In the genomic region with DNA sequence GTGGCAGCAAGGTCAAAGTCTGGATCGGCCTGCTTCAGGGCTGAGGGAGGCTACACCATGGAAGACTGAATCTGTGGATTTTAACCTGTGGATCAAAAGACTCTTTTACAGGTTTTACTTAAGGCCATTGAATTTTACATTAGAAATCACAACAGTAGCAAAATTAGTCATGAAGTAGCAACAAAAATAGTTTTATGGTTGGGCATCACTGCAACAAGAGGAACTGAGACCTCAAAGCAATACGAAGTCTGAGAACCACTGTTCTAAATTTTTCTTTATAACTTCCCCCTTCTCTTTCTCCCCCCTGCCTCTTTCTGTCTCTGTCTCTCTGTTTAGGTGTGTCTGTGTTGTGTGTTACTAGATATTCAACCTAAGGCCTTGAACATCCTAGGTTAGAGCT, we compare ENCODE assay signal across 24 mouse cellular contexts. TPM values are rescaled to one million over a fixed set of nuclear protein-coding genes. Genes with fewer than 3 reads are reported as not detected.
DNase-seq lines count a peak whose midpoint lies in the region; ATAC-seq and TF ChIP-seq lines count a peak whose summit lies in the region.
"Had no signal": no experiment of that assay in that cellular context is flagged by ENCODE, and none has a peak within 500 bp of the region (broad histone marks: within the 10 kb centered on the region; RNA-seq: fewer than 3 reads in every experiment).

No protein-coding gene starts in this region.

- no peaks in the 10 kb centered on the region for H3K9me3 ChIP-seq in kidney, embryonic 15.5 days (replicated peaks)
- H3K9me3 ChIP-seq in CH12.LX (replicated peaks; ENCODE audit: low read length): no peaks in the 10 kb centered on the region
- H3K9me3 ChIP-seq: G1E had no signal

- H3K4me2 ChIP-seq in kidney, embryonic 15.5 days: no peak overlapping the region
- no peak overlapping the region for H3K4me2 ChIP-seq in CH12.LX (ENCODE audit: insufficient read depth, low read depth, poor library complexity, severe bottlenecking)

- no peaks in the 10 kb centered on the region for H3K36me3 ChIP-seq in kidney, adult 2 months (ENCODE audit: control insufficient read depth, insufficient read depth, low read length)
- H3K36me3 ChIP-seq in kidney, embryonic 15.5 days: no peaks in the 10 kb centered on the region
- no peaks in the 10 kb centered on the region for H3K36me3 ChIP-seq in CH12.LX (replicated peaks in 1 of 2; ENCODE audit: control insufficient read depth in 1 of 2, insufficient read depth in 1 of 2, low read length in 1 of 2)
- H3K36me3 ChIP-seq: G1E had no signal

- no peaks in the 10 kb centered on the region for H3K79me2 ChIP-seq in CH12.LX (replicated peaks; ENCODE audit: control insufficient read depth, extremely low read depth, insufficient read depth, poor library complexity, severe bottlenecking)

- H3K27ac ChIP-seq in kidney, adult 2 months (ENCODE audit: insufficient read depth, low read depth, low read length): no peak overlapping the region
- no peak overlapping the region for H3K27ac ChIP-seq in kidney, embryonic 15.5 days
- no peak overlapping the region for H3K27ac ChIP-seq in CH12.LX (ENCODE audit: insufficient read depth, low read depth)

- no peak overlapping the region for H3K4me3 ChIP-seq in kidney, adult 2 months (ENCODE audit: insufficient read depth, low read depth, low read length)
- H3K4me3 ChIP-seq in kidney, embryonic 15.5 days (replicated peaks): no peak overlapping the region
- no peak overlapping the region for H3K4me3 ChIP-seq in CH12.LX (replicated peaks in 1 of 3; ENCODE audit: low read depth in 2 of 3, low read length in 2 of 3, poor library complexity in 1 of 3)

- peak; percentile 31 for DNase-seq in kidney, adult 2 months
- DNase-seq in kidney, postnatal 4 days: no peak
- DNase-seq in kidney, adult 9 months: peak; percentile 22
- DNase-seq in A20 (ENCODE audit: low read depth, low spot score) (peak; percentile 34), CH12.LX (ENCODE audit: extremely low read depth) (peak; percentile 62)
- DNase-seq in cerebellum, adult 8-10 months: no peak
- DNase-seq in left cerebral cortex, adult 8-10 months (ENCODE audit: low spot score in 2 of 2): no peak
- DNase-seq: adrenal gland, adult 2 months; adrenal gland, adult 8-10 months; adrenal gland, postnatal 10 days; adrenal gland, postnatal 14 days; adrenal gland, postnatal 25 days; adrenal gland, postnatal 36 days; B cell, adult 2 months; cerebellum, adult 11 months; cerebellum, adult 11-12 months; cerebellum, adult 18-20 months; cerebellum, adult 2 months had no signal

- peak; percentile 81 for TF ChIP-seq EP300 in CH12.LX (IDR thresholded peaks at IDR 0.05; ENCODE audit: low read length)

- in situ Hi-C loops in CH12.LX (cut with MboI; ENCODE audit: low pct_ligation_motif_present, low pct_unique_long_range_greater_than_20kb, low sequenced_read_pairs): loop anchor here (25.0 kb wide), 2 partner anchors 498 to 1573 kb away; no protein-coding TSS in a partner anchor

- no peaks in the 10 kb centered on the region for H3K4me1 ChIP-seq in kidney, adult 2 months (ENCODE audit: control insufficient read depth, insufficient read depth, low read length)
- no peaks in the 10 kb centered on the region for H3K4me1 ChIP-seq in kidney, embryonic 15.5 days
- peaks cover 2 to 31% of the 10 kb centered on the region in 2 experiments; a peak in 2 of 4 replicates for H3K4me1 ChIP-seq in CH12.LX (ENCODE audit: control insufficient read depth in 1 of 2, insufficient read depth in 2 of 2)

- no peak for ATAC-seq in kidney, embryonic 15.5 days (replicated peaks; ENCODE audit: low FRiP score)
- ATAC-seq: activated CD4-positive, CD25-positive, alpha-beta regulatory T cell, adult 4 months; CD4-positive, CD25-positive, alpha-beta regulatory T cell, adult 4 months; Patski had no signal

- H3K9ac ChIP-seq in kidney, embryonic 15.5 days: no peak overlapping the region
- no peak overlapping the region for H3K9ac ChIP-seq in CH12.LX (ENCODE audit: insufficient read depth, low read depth)

- dilution Hi-C loops in CH12.LX (cut with MboI; ENCODE audit: extremely low pct_ligation_motif_present, extremely low pct_unique_long_range_greater_than_20kb, low sequenced_read_pairs): no loop called here

- no peak for TF ChIP-seq POLR2A in kidney, adult 2 months (IDR thresholded peaks at IDR 0.05; ENCODE audit: low read depth, low read length)
- TF ChIP-seq POLR2A in CH12.LX (IDR thresholded peaks at IDR 0.05; ENCODE audit: low read depth, low read length): no peak

- 64% methylated on average over 2 of the region's 2 CpGs for WGBS in kidney, adult 2 months
- 83% methylated on average over 2 of the region's 2 CpGs for WGBS in kidney, embryonic 15.5 days

- H3K27me3 ChIP-seq in kidney, adult 2 months (replicated peaks; ENCODE audit: control insufficient read depth, insufficient read depth, low read length): no peaks in the 10 kb centered on the region
- H3K27me3 ChIP-seq in kidney, embryonic 15.5 days: no peaks in the 10 kb centered on the region
- no peaks in the 10 kb centered on the region for H3K27me3 ChIP-seq in CH12.LX (replicated peaks)
- H3K27me3 ChIP-seq: Patski had no signal

- no peak for TF ChIP-seq RAD21 in CH12.LX (IDR thresholded peaks at IDR 0.05; ENCODE audit: low read depth, low read length)

- TF ChIP-seq CTCF in kidney, adult 2 months (conservative IDR thresholded peaks at IDR 0.05; ENCODE audit: insufficient read depth, insufficient read length, low read depth, low read length): no peak
- no peak for TF ChIP-seq CTCF in CH12.LX (conservative IDR thresholded peaks at IDR 0.05 in 1 of 2, IDR thresholded peaks at IDR 0.05 in 1 of 2; ENCODE audit: low read depth in 2 of 2, low read length in 2 of 2)

TF ChIP-seq in CH12.LX, 34 proteins besides CTCF, POLR2A, EP300 and RAD21:
- TF ChIP-seq ZC3H11A (IDR thresholded peaks at IDR 0.05; ENCODE audit: low read depth, low read length): no peak
- TF ChIP-seq ELF1 (IDR thresholded peaks at IDR 0.05; ENCODE audit: low read depth, low read length): no peak
- TF ChIP-seq MAZ (IDR thresholded peaks at IDR 0.05; ENCODE audit: low read depth, low read length): no peak
- no peak for TF ChIP-seq TCF12 (IDR thresholded peaks at IDR 0.05; ENCODE audit: low read depth, low read length)
- TF ChIP-seq KAT2A (IDR thresholded peaks at IDR 0.05; ENCODE audit: insufficient replicate concordance, low read length): no peak
- TF ChIP-seq MXI1 (IDR thresholded peaks at IDR 0.05; ENCODE audit: low read depth, low read length): no peak
- TF ChIP-seq JUND (conservative IDR thresholded peaks at IDR 0.05; ENCODE audit: low read depth, low read length): peak; percentile 63
- TF ChIP-seq USF1 (IDR thresholded peaks at IDR 0.05; ENCODE audit: low read depth, low read length): no peak
- no peak for TF ChIP-seq E2F4 (IDR thresholded peaks at IDR 0.05; ENCODE audit: insufficient replicate concordance, low read depth, low read length)
- TF ChIP-seq ZNF384 (IDR thresholded peaks at IDR 0.05; ENCODE audit: low read depth, low read length): no peak
- no peak for TF ChIP-seq NRF1 (IDR thresholded peaks at IDR 0.05; ENCODE audit: low read depth, low read length)
- no peak for TF ChIP-seq USF2 (conservative IDR thresholded peaks at IDR 0.05; ENCODE audit: low read depth, low read length)
- peak; percentile 73 for TF ChIP-seq IRF4 (IDR thresholded peaks at IDR 0.05; ENCODE audit: low read depth, low read length)
- TF ChIP-seq HCFC1 (IDR thresholded peaks at IDR 0.05; ENCODE audit: low read depth, low read length): no peak
- TF ChIP-seq POLR2AphosphoS2 (IDR thresholded peaks at IDR 0.05; ENCODE audit: low read depth, low read length): no peak
- peak; percentile 67; the same call in 1 of the 2 replicates for TF ChIP-seq MEF2A (IDR thresholded peaks at IDR 0.05; ENCODE audit: borderline replicate concordance, low read depth, low read length)
- TF ChIP-seq JUN (IDR thresholded peaks at IDR 0.05; ENCODE audit: insufficient read depth, low read depth, low read length): 0 out of 2 replicates have a peak, but pooled peaks have one; percentile 15
- no peak for TF ChIP-seq RCOR1 (conservative IDR thresholded peaks at IDR 0.05; ENCODE audit: low read depth, low read length)

RNA-seq across cellular contexts. Expression of a gene that starts 11.2 kb away (rescaled TPM):
- 29.3 and 37.6 TPM in 2 replicates for polyA plus RNA-seq in kidney, adult 2 months (2012; rRNA removed)
- 88.9 and 95.8 TPM in 2 replicates for polyA plus RNA-seq in kidney, embryonic 15.5 days (2015; fragmentation: Nextera tagmentation; extraction: Ambion mirVana)
- total RNA-seq in CH12.LX (2012; rRNA removed) (not detected in 2 replicates), CH12.LX (2014; rRNA removed) (not detected in 2 replicates)
- not detected in 2 replicates for polyA plus RNA-seq in CH12.LX (2012; ENCODE audit: insufficient read length, low read depth)
- 10 to 100 TPM in 2 of 4 experiments, 1 to 10 TPM in 2; 8.1 to 15.9 (median 11.2) TPM for total RNA-seq in left cerebral cortex, adult 8-10 months (2022)
- total RNA-seq: MEL had no signal
- polyA plus RNA-seq: activated CD4-positive, CD25-positive, alpha-beta regulatory T cell, adult 4 months; CD4-positive, CD25-positive, alpha-beta regulatory T cell, adult 4 months; G1E had no signal

Comparison
In these comparisons a context has a peak if more than half of its experiments do, and no peak if none do; other contexts are left out.
1. DNase-seq: peak in kidney, adult 2 months (single experiment), kidney, adult 9 months (single experiment), A20 (single experiment) and CH12.LX (single experiment); none in kidney, postnatal 4 days (0 of 2), cerebellum, adult 8-10 months (single experiment) and left cerebral cortex, adult 8-10 months (0 of 2).
2. RNA of a gene that starts 11.2 kb away (polyA plus RNA-seq): 88.9 to 95.8 TPM in kidney, embryonic 15.5 days and 29.3 to 37.6 TPM in kidney, adult 2 months; not detected in CH12.LX; every median in the first group is over 10 times any median in the second.